Mouse (Mus musculus): ENCODE measurements around the gene Tnfrsf25. TPM values are rescaled to one million over a fixed set of nuclear protein-coding genes. Genes with fewer than 3 reads are reported as not detected.

Gene Tnfrsf25
- polyA plus RNA-seq, 1 experiment from 2014 or later, result 1.9 TPM

GRCm38 (mm10) chr4:152136876-152137250, 21.1 kb downstream of the Tnfrsf25 start:
- Histone ChIP-seq H3K36me3 (no peaks in the 10 kb centered on the region), H3K9ac (no peak overlapping the region), H3K27me3 (peaks cover 83% of the 10 kb centered on the region), H3K9me3 (no peaks in the 10 kb centered on the region), H3K27ac (no peak overlapping the region), H3K4me2 (replicated peaks) (no peak overlapping the region), H3K4me1 (peaks cover 20% of the 10 kb centered on the region), H3K4me3 (no peak overlapping the region)
- WGBS, result 86% methylated on average over 2 of the region's 2 CpGs
- ATAC-seq (ENCODE audit: low FRiP score, low read depth), result no peak

GRCm38 (mm10) chr4:152138497-152139260, 22.9 kb downstream of the Tnfrsf25 start:
- H3K4me3 ChIP-seq, result peak overlapping the region; percentile 45
- peak overlapping the region; percentile 64 for H3K4me2 ChIP-seq (replicated peaks)
- H3K27ac ChIP-seq, result no peak overlapping the region
- peaks cover 73% of the 10 kb centered on the region for H3K27me3 ChIP-seq
- ATAC-seq (ENCODE audit: low FRiP score, low read depth), result peak; percentile 84
- 2% methylated on average over 50 of the region's 51 CpGs for WGBS
- no peaks in the 10 kb centered on the region for H3K36me3 ChIP-seq
- no peaks in the 10 kb centered on the region for H3K9me3 ChIP-seq
- H3K9ac ChIP-seq, result 0 out of 2 replicates have a peak overlapping the region, but pooled peaks have one; percentile 10
- peaks cover 9% of the 10 kb centered on the region; the same call in 1 of the 2 replicates for H3K4me1 ChIP-seq

GRCm38 (mm10) chr4:152140441-152140840, 24.7 kb downstream of the Tnfrsf25 start:
- no peak overlapping the region for H3K4me3 ChIP-seq
- H3K27ac ChIP-seq, result no peak overlapping the region
- H3K4me2 ChIP-seq (replicated peaks), result no peak overlapping the region
- H3K9me3 ChIP-seq, result no peaks in the 10 kb centered on the region
- no peak for ATAC-seq (ENCODE audit: low FRiP score, low read depth)
- H3K4me1 ChIP-seq, result peaks cover 9% of the 10 kb centered on the region; the same call in 1 of the 2 replicates
- peaks cover 61% of the 10 kb centered on the region for H3K27me3 ChIP-seq
- H3K9ac ChIP-seq, result no peak overlapping the region
- no peaks in the 10 kb centered on the region for H3K36me3 ChIP-seq
- WGBS, result 29% methylated on average over 6 of the region's 6 CpGs

GRCm38 (mm10) chr4:152141521-152142135, 25.9 kb downstream of the Tnfrsf25 start:
- Histone ChIP-seq H3K4me3 (no peak overlapping the region), H3K4me2 (replicated peaks) (no peak overlapping the region), H3K9me3 (no peaks in the 10 kb centered on the region), H3K36me3 (no peaks in the 10 kb centered on the region), H3K9ac (no peak overlapping the region), H3K4me1 (peaks cover 9% of the 10 kb centered on the region; the same call in 1 of the 2 replicates), H3K27me3 (peaks cover 59% of the 10 kb centered on the region), H3K27ac (no peak overlapping the region)
- 73% methylated on average over 8 of the region's 8 CpGs for WGBS
- ATAC-seq (ENCODE audit: low FRiP score, low read depth), result no peak

- no peak for ATAC-seq (ENCODE audit: low FRiP score, low read depth)
- H3K9me3 ChIP-seq, result no peaks in the 10 kb centered on the region
- no peak overlapping the region for H3K4me3 ChIP-seq
- no peak overlapping the region for H3K4me2 ChIP-seq (replicated peaks)
- H3K4me1 ChIP-seq, result peaks cover 4% of the 10 kb centered on the region; the same call in 1 of the 2 replicates
- no peak overlapping the region for H3K27ac ChIP-seq
- 29% methylated on average over 1 of the region's 1 CpGs for WGBS
- peaks cover 59% of the 10 kb centered on the region for H3K27me3 ChIP-seq
- no peaks in the 10 kb centered on the region for H3K36me3 ChIP-seq
- H3K9ac ChIP-seq, result no peak overlapping the region
Measured at GRCm38 (mm10) chr4:152143632-152144031, 27.9 kb downstream of the Tnfrsf25 start.

GRCm38 (mm10) chr4:152145473-152145872, 29.7 kb downstream of the Tnfrsf25 start:
- Histone ChIP-seq H3K36me3 (no peaks in the 10 kb centered on the region), H3K27ac (no peak overlapping the region), H3K4me1 (no peaks in the 10 kb centered on the region), H3K27me3 (peaks cover 64% of the 10 kb centered on the region), H3K9ac (no peak overlapping the region), H3K4me2 (replicated peaks) (no peak overlapping the region), H3K4me3 (no peak overlapping the region), H3K9me3 (no peaks in the 10 kb centered on the region)
- WGBS, result 63% methylated on average over 10 of the region's 10 CpGs
- ATAC-seq (ENCODE audit: low FRiP score, low read depth), result no peak

GRCm38 (mm10) chr4:152146033-152146827, 30.5 kb downstream of the Tnfrsf25 start:
- Histone ChIP-seq H3K27me3 (peaks cover 64% of the 10 kb centered on the region), H3K9me3 (no peaks in the 10 kb centered on the region)

GRCm38 (mm10) chr4:152150546-152150945, 34.8 kb downstream of the Tnfrsf25 start:
- no peaks in the 10 kb centered on the region for H3K36me3 ChIP-seq
- H3K27me3 ChIP-seq, result peaks cover 91% of the 10 kb centered on the region
- H3K4me1 ChIP-seq, result peaks cover 17% of the 10 kb centered on the region
- WGBS, result 74% methylated on average over 4 of the region's 4 CpGs
- H3K9ac ChIP-seq, result no peak overlapping the region
- no peaks in the 10 kb centered on the region for H3K9me3 ChIP-seq
- no peak overlapping the region for H3K4me3 ChIP-seq
- ATAC-seq (ENCODE audit: low FRiP score, low read depth), result no peak
- H3K4me2 ChIP-seq (replicated peaks), result no peak overlapping the region
- H3K27ac ChIP-seq, result no peak overlapping the region

More at GRCm38 (mm10) chr4:152146033-152146827, 30.5 kb downstream of the Tnfrsf25 start:
- H3K36me3 ChIP-seq, result no peaks in the 10 kb centered on the region
- H3K27ac ChIP-seq, result no peak overlapping the region
- WGBS, result 49% methylated on average over 11 of the region's 11 CpGs
- H3K4me1 ChIP-seq, result no peaks in the 10 kb centered on the region
- no peak for ATAC-seq (ENCODE audit: low FRiP score, low read depth)
- no peak overlapping the region for H3K9ac ChIP-seq
- no peak overlapping the region for H3K4me2 ChIP-seq (replicated peaks)
- H3K4me3 ChIP-seq, result no peak overlapping the region

GRCm38 (mm10) chr4:152151451-152151965, 35.8 kb downstream of the Tnfrsf25 start:
- H3K36me3 ChIP-seq, result no peaks in the 10 kb centered on the region
- H3K4me3 ChIP-seq, result peak overlapping the region; percentile 46
- 24% methylated on average over 7 of the region's 7 CpGs for WGBS
- H3K9me3 ChIP-seq, result no peaks in the 10 kb centered on the region
- no peak for ATAC-seq (ENCODE audit: low FRiP score, low read depth)
- H3K4me1 ChIP-seq, result peaks cover 17% of the 10 kb centered on the region
- peak overlapping the region; percentile 73 for H3K4me2 ChIP-seq (replicated peaks)
- H3K27me3 ChIP-seq, result peaks cover 88% of the 10 kb centered on the region
- H3K9ac ChIP-seq, result peak overlapping the region; percentile 60
- H3K27ac ChIP-seq, result no peak overlapping the region

GRCm38 (mm10) chr4:152151966-152152544, 36.3 kb downstream of the Tnfrsf25 start, which contains the start of gene Espn:
Gene Espn, minus strand, starts transcription at chr4:152152371.
- peak within 1 kb of the TSS; percentile 73 for H3K4me2 ChIP-seq (replicated peaks)
- peak within 1 kb of the TSS; percentile 60 for H3K9ac ChIP-seq
- H3K9me3 ChIP-seq, result no peaks in the 10 kb centered on the region
- peaks cover 88% of the 10 kb centered on the region for H3K27me3 ChIP-seq
- under 1% methylated on average over 56 of the region's 57 CpGs for WGBS
- peak within 1 kb of the TSS; percentile 46 for H3K4me3 ChIP-seq
- ATAC-seq (ENCODE audit: low FRiP score, low read depth), result peak; percentile 74; the same call in 1 of the 2 replicates
- H3K4me1 ChIP-seq, result peaks cover 17% of the 10 kb centered on the region
- H3K27ac ChIP-seq, result no peak within 1 kb of the TSS
- H3K36me3 ChIP-seq, result no peaks in the 10 kb centered on the region

GRCm38 (mm10) chr4:152153771-152154177, 38.0 kb downstream of the Tnfrsf25 start:
- peaks cover 24% of the 10 kb centered on the region for H3K4me1 ChIP-seq
- H3K36me3 ChIP-seq, result no peaks in the 10 kb centered on the region
- H3K4me2 ChIP-seq (replicated peaks), result peak overlapping the region; percentile 56
- peak overlapping the region; percentile 26 for H3K4me3 ChIP-seq
- H3K27ac ChIP-seq, result no peak overlapping the region
- no peak for ATAC-seq (ENCODE audit: low FRiP score, low read depth)
- 1% methylated on average over 23 of the region's 23 CpGs for WGBS
- no peaks in the 10 kb centered on the region for H3K9me3 ChIP-seq
- peaks cover 96% of the 10 kb centered on the region for H3K27me3 ChIP-seq
- H3K9ac ChIP-seq, result no peak overlapping the region
